Mouse (Mus musculus) erythroblast, embryonic 14.5 days (primary cell): ENCODE data around the gene Rab40b. TPM values are rescaled to one million over a fixed set of nuclear protein-coding genes. Genes with fewer than 3 reads are reported as not detected.

Experiments used
- H3K27me3 ChIP-seq: 2 replicates; pipeline ENCODE4 v1.6.1; 2012; ENCODE audit warnings: inconsistent platforms; ENCODE audit not compliant: control insufficient read depth
- H3K36me3 ChIP-seq: 2 replicates; pipeline ENCODE4 v1.6.1; 2012; ENCODE audit warnings: mild to moderate bottlenecking, inconsistent platforms; ENCODE audit not compliant: control insufficient read depth
- H3K4me1 ChIP-seq: 2 replicates; pipeline ENCODE4 v1.6.1; 2012; ENCODE audit warnings: inconsistent platforms; ENCODE audit not compliant: control insufficient read depth
- H3K4me3 ChIP-seq: replicated peaks from 2 replicates; pipeline ENCODE3; 2012; ENCODE audit warnings: moderate library complexity, mild to moderate bottlenecking, inconsistent platforms
- H3K9me3 ChIP-seq: 2 replicates; pipeline ENCODE4 v1.6.1; 2012; ENCODE audit warnings: low read length, inconsistent platforms, mixed read lengths; ENCODE audit not compliant: control insufficient read depth
- GATA1 ChIP-seq: IDR thresholded peaks from 2 replicates; pipeline ENCODE4 v1.6.1; 2012; ENCODE audit warnings: low read length, inconsistent platforms, mixed read lengths
- TAL1 ChIP-seq: IDR thresholded peaks from 3 replicates; pipeline ENCODE4 v1.6.1; 2012; ENCODE audit warnings: low read length, inconsistent platforms, mixed read lengths
- polyA plus RNA-seq: library from polyadenylated mRNA; stranded (reverse); fragments of >175 nt; gene quantifications from 2 replicates; pipeline ENCODE4 v1.2.3, GENCODE M21; 2012

The Rab40b gene
- 0.02 TPM in 1 of 2 replicates, not detected in the other for polyA plus RNA-seq

DNA sequence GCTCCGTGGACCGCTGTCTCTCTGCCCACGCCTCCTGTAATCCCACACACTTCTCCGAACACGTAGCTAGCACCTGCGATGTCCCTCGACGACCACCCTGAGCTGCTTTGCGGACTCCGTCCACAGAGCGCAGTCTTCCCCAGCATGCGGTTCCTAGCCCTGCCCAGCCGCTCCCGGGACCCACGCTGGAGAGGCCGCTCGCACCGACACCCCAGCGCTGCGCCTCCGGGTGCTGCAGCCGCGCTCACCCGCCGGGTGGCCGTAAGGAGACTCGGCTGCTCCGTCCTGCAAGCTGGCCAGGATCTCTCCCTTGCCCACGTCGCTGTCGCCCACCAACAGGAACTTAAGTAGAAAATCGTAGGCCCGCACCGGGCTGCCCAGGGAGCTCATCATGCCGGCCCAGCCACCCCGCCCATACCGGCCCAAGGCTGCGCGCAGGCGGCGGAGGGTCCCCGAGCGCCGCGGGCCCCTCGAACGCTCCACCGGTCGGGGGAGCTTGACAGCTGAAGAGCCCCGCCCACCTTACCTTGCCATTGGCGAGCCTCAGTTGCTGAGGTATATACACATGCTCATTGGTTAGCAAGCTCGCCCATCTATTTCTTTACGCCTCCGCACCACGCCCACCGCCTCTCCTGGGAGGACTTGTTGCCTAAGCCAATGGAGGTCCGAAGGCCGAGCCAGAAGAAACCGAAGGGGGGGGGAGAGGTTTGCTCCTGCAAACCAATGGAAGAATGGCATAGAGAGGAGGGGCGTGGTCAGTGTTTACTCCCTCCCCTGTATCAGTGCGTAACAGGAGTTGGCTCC is at the start of gene Rab40b:
Gene Rab40b, minus strand, starts transcription at position 502 of the 804 bp plus-strand sequence.
- Histone ChIP-seq H3K4me3 (peak within 1 kb of the TSS; percentile 74), H3K36me3 (no peaks in the 10 kb centered on the region), H3K27me3 (peaks cover 48% of the 10 kb centered on the region), H3K9me3 (no peaks in the 10 kb centered on the region), H3K4me1 (peaks cover 35% of the 10 kb centered on the region)
- no peak for TF ChIP-seq TAL1
- no peak for TF ChIP-seq GATA1

DNA sequence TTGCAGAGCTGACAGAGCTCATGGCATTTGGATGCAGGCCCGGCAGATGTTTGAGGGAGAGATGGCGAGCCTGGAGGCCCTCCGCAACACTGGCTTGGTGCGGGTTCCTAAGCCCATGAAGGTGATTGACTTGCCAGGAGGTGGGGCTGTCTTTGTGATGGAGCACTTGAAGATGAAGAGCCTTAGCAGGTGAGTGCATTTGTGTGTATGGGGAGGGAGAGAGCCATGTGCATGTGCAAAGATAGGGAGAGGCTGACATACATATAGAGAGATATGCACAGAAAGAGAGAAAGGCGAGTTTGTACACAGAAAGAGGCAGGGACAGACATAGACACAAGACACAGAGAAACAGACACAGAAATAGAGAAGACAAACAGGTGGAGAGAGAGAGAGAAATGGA is 49.2 kb upstream of the Rab40b start:
- peaks cover 88% of the 10 kb centered on the region for H3K36me3 ChIP-seq
- peak overlapping the region; percentile 83 for H3K4me3 ChIP-seq
- TF ChIP-seq GATA1 = no peak
- TF ChIP-seq TAL1 = peak; percentile 51; the same call in 1 of the 3 replicates
- no peaks in the 10 kb centered on the region for H3K9me3 ChIP-seq
- peaks cover 90% of the 10 kb centered on the region for H3K4me1 ChIP-seq
- H3K27me3 ChIP-seq = peaks cover 8% of the 10 kb centered on the region; the same call in 1 of the 2 replicates

DNA sequence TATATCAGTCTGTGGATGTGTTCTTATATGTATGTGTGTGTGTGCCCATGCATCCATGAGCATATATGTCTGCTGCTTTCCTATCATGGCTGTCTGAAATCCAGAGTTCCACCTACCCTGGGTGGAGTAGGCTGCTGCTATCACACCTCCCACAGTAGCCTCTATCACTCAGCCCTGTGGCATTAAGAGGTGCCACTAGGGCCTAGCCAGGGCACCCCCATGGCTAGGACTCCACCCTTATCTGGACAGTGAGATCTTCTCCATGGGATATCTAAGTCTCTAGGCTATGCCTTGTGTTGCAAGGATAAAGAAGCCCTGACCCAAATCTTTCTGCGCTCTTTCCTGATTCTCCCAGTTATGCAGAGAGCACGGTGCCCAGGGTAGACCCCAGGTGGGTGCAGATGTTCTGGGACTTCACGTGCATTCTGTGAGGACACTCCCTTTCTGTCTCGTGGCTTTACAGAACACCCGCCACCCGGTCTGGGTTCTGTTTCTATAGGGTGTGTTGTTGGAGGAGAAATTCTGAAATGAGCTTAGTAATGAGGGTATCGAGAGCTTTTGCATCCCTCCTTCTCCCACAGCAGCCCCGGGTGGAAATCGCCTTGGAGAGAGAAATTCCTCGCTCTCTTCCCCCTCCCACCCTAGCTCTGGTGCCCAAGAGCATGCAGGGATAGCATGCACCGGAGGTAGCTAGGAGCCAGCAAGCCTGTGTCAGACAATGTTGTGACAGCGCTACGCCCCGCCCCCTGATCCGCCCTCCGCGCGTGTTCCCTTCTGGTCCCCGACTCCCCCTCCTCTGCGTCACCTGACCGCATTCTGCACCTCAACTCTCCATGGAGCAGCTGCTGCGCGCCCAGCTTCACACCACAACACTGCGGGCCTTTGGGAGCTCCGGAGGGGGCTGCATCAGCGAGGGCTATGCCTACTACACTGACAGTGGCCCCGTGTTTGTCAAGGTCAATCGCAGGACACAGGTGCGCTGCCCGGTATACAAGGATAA is 46.4 kb upstream of the Rab40b start, which contains the start of gene Fn3k:
Gene Fn3k, plus strand, starts transcription at position 758 of the 1,000 bp plus-strand sequence.
- Histone ChIP-seq H3K4me3 (peak within 1 kb of the TSS; percentile 83), H3K4me1 (peaks cover 90% of the 10 kb centered on the region), H3K9me3 (no peaks in the 10 kb centered on the region), H3K36me3 (peaks cover 88% of the 10 kb centered on the region), H3K27me3 (no peaks in the 10 kb centered on the region)
- TF ChIP-seq GATA1 (peak; percentile 93), TAL1 (peak; percentile 74)

DNA sequence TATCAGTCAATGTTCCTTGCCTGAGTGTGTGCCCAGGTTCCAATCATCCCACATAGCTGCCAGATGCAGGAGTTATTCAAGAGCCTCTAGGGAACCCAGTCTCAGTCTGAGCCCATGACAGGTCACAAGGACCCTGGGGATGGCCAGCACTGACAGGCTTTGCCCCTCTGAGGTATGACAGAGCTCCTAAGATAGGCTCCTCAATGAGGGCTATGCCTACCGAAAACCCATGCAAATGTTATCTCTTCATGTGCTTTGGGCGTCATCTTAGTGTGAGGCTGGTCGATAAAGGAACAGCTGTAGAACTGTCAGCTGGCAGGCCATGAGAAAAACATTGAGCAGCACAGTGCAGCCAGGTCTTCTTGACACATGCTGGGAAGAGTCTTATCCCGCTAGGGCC is 45.3 kb upstream of the Rab40b start:
- H3K9me3 ChIP-seq = no peaks in the 10 kb centered on the region
- peak; percentile 88 for TF ChIP-seq GATA1
- peak; percentile 78 for TF ChIP-seq TAL1
- peak overlapping the region; percentile 83 for H3K4me3 ChIP-seq
- peaks cover 91% of the 10 kb centered on the region for H3K4me1 ChIP-seq
- H3K36me3 ChIP-seq = peaks cover 88% of the 10 kb centered on the region
- H3K27me3 ChIP-seq = no peaks in the 10 kb centered on the region

DNA sequence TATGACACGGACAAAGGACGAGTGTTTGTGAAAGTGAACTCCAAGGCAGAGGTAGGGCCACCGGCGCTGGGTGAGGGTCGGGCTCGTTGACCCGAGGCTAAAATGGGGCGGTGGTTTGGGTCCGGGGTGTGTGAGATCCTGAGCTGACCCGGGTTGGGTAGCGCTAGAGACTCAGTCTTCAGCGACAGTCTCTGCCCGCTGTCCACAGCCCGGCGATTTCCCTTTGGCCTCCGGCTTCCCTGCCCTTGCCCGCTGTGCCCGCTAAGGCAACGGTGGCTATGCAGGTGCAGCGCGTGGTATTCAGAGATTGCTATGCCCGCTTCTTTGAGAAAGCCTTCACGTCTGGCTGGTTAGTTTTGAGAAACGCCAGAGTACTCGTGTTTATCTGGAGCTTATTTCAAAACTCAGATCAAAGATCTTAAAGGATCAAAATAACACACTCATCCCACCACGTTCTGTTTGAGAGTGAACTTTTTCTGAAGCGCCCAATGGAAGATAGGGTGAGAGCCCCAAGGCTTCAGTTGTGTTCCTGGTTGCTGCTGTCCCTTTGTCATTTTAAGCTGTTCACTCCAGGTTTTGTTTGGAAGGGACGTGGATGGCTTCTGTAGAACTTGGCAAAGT is 33.6 kb upstream of the Rab40b start:
- no peak for TF ChIP-seq GATA1
- TF ChIP-seq TAL1 = no peak
- H3K4me1 ChIP-seq = peaks cover 73% of the 10 kb centered on the region
- H3K9me3 ChIP-seq = no peaks in the 10 kb centered on the region
- peak overlapping the region; percentile 79 for H3K4me3 ChIP-seq
- no peaks in the 10 kb centered on the region for H3K27me3 ChIP-seq
- H3K36me3 ChIP-seq = peaks cover 46% of the 10 kb centered on the region

DNA sequence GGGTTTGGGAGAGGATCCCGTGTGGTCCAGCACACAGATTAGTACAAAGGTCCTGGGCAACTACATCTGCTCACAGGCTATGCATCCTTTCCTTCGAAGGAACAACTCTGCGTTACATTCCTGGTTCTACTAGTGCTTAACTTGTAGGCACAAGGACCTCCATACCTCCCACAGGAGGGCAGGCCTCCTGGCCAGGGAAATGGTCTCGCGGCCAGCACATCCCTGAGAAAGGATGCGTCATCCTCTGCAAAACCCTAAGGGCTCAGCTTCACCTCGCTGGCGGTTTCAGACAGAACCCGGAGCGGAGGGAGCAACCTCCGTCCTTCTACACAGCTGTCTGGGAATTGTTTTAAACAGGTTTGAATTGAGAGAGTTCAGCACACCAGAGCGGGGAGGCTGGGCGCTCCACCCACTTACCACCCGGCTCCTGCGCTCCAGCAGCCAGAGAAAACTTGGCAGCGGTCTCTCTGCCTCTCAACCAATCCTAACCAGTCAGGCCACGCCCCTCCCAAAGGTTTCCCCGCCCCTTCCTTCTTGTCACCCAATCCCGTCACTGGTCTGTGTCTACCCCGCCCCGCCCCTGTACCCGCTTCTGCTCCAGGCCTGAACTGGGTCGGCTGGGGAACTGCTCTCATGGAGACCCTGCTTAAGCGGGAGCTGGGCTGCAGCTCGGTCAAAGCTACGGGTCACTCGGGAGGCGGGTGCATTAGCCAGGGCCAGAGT is 32.9 kb upstream of the Rab40b start, which contains the start of gene Fn3krp:
Gene Fn3krp, plus strand, starts transcription at position 572 of the 723 bp plus-strand sequence.
- H3K9me3 ChIP-seq = no peaks in the 10 kb centered on the region
- 0 out of 2 replicates have a peak, but pooled peaks cover 4% of the 10 kb centered on the region for H3K27me3 ChIP-seq
- H3K36me3 ChIP-seq = peaks cover 39% of the 10 kb centered on the region
- TF ChIP-seq TAL1 (no peak), GATA1 (no peak)
- H3K4me1 ChIP-seq = peaks cover 67% of the 10 kb centered on the region
- H3K4me3 ChIP-seq = peak within 1 kb of the TSS; percentile 79

DNA sequence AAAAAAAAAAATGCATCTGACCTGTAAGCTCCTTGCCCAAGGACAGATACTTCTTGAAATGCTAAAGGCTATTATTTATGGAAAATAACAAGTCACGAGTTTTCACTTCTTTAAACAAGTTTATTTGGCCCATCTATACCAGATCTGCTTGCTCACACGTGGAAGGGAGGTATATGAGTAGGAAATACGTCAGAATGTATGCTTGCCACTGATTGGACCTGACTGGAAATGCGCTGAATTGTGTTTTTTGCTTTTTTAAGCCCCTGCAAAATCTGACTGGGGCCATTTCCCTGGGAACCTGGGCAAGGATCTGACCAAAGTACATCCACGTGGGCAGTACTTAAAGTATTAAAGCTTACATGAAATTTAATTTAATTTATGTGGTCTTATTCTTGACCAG is 32.3 kb upstream of the Rab40b start:
- peaks cover 33% of the 10 kb centered on the region for H3K36me3 ChIP-seq
- H3K4me3 ChIP-seq = peak overlapping the region; percentile 79

DNA sequence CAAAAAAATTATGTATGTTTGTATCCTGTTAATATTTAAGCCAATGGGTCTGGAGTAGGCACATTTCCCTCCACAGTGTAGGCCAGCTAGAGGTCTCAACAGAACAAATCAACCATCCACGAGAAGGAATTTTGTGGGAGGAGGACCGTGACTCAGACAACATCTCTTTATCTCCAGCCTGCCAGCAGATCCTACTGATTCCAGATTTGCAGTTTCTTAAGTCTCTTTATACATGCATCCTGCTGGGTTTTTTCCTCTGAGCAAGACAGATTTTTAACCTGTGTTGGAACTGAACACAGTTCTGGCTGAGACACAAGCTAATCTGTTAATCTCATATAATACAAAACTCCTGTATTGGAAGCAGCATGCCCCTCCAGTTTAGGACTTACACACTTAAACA is 30.9 kb upstream of the Rab40b start:
- Histone ChIP-seq H3K4me3 (no peak overlapping the region), H3K36me3 (peaks cover 18% of the 10 kb centered on the region), H3K4me1 (peaks cover 49% of the 10 kb centered on the region), H3K9me3 (no peaks in the 10 kb centered on the region), H3K27me3 (peaks cover 20% of the 10 kb centered on the region)
- no peak for TF ChIP-seq GATA1

More for the DNA sequence above, 32.3 kb upstream of the Rab40b start:
- H3K27me3 ChIP-seq = peaks cover 6% of the 10 kb centered on the region
- peaks cover 62% of the 10 kb centered on the region for H3K4me1 ChIP-seq
- TF ChIP-seq TAL1 = no peak
- TF ChIP-seq GATA1 = no peak
- H3K9me3 ChIP-seq = no peaks in the 10 kb centered on the region
